Mouse (Mus musculus) liver, embryonic 13.5 days (tissue): Measurements from ENCODE around the gene Sez6. TPM values are rescaled to one million over a fixed set of nuclear protein-coding genes. Genes with fewer than 3 reads are reported as not detected.

ENCODE experiments used
- ATAC-seq: fragments of 200-750 bp; cut with Nextera tagmentation; 2 replicates; pipeline ENCODE4 v1.8.0; 2017; ENCODE audit warnings: low read depth, mild to moderate bottlenecking, moderate number of reproducible peaks, moderate library complexity
- DNase-seq: peaks from one replicate; pipeline ENCODE4 v3.0.0; 2022
- H3K27ac ChIP-seq: fragments of 300-500 bp; sonication (generic); 2 replicates; pipeline ENCODE4 v1.5.1; 2015; ENCODE audit warnings: moderate library complexity, mild to moderate bottlenecking, inconsistent platforms
- H3K27me3 ChIP-seq: fragments of 300-500 bp; sonication (generic); 2 replicates; pipeline ENCODE4 v1.6.1; 2015; ENCODE audit warnings: mild to moderate bottlenecking, inconsistent platforms
- H3K36me3 ChIP-seq: fragments of 300-500 bp; sonication (generic); 2 replicates; pipeline ENCODE4 v1.6.1; 2015; ENCODE audit warnings: mild to moderate bottlenecking, inconsistent platforms
- H3K4me1 ChIP-seq: fragments of 300-500 bp; sonication (generic); replicated peaks from 2 replicates; pipeline ENCODE4 v1.6.1; 2015; ENCODE audit warnings: inconsistent platforms
- H3K4me2 ChIP-seq: fragments of 300-500 bp; sonication (generic); 2 replicates; pipeline ENCODE4 v1.6.1; 2015; ENCODE audit warnings: inconsistent platforms, mild to moderate bottlenecking, moderate library complexity
- H3K4me3 ChIP-seq: fragments of 300-500 bp; sonication (generic); replicated peaks from 2 replicates; pipeline ENCODE4 v1.5.1; 2015; ENCODE audit warnings: mild to moderate bottlenecking, inconsistent platforms
- H3K9ac ChIP-seq: fragments of 300-500 bp; sonication (generic); 2 replicates; pipeline ENCODE4 v1.6.1; 2015; ENCODE audit warnings: mild to moderate bottlenecking, inconsistent platforms
- H3K9me3 ChIP-seq: fragments of 300-500 bp; sonication (generic); replicated peaks from 2 replicates; pipeline ENCODE4 v1.6.1; 2016; ENCODE audit warnings: inconsistent platforms
- WGBS: fragments of 180-500 bp; shearing (Covaris S2); methylation state at CpG from one replicate; pipeline ENCODE4 v1.1.7; 2015; ENCODE audit not compliant: insufficient replicate concordance; 5-methylcytosine and 5-hydroxymethylcytosine counted together
- polyA plus RNA-seq: library from polyadenylated mRNA; unstranded; fragments of >200 nt; fragmentation: Nextera tagmentation; extraction: Ambion mirVana; gene quantifications from 2 replicates; pipeline ENCODE4 v1.2.1, GENCODE M21; 2015

Gene Sez6
- polyA plus RNA-seq, 1 experiment from 2014 or later, result 0.20 TPM

DNA sequence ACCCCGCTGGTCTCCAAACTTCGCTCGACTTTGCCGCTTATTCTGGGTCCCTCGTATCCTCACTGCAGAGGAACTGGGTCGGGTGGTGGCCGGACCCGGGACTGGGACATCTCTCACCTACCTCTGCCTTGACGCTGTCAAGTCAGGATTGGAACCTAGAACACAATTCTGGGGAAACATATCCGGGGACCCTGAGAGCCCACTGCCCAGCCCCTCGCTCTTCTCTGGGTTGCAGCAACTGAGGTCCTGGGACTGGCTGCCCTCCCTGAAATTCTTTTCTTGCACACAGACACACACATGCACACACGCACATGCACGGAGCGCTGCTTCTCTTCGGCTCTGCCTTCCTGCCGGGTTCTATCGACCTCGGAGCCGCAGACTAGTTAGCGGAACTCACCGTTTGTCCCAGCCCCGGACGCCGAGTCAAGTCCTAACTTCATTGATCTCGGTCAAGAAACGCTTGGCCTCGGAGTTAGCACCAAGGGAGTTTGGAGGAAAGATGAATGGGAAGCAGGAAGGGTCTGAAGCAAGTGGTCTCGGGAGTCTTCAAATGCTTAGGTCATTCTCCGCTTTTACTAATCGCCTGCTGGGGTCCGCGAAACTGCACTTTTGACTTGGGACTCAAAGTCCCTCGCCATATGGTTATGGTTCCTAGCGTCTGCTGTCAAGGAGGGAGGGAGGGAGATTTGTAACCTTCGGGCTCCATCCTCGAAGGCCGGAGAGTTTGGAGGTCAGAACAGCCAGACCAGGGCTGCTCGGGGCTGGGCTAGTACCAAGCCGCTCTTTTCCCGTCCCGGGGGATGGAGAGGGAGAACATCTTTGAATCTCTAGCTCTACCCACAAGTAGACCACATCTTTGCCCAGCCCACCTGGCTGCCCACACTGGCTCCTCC is 1.2 kb downstream of the Sez6 start:
- H3K4me2 ChIP-seq, result peak overlapping the region; percentile 71
- peaks cover 11% of the 10 kb centered on the region for H3K4me1 ChIP-seq
- 3% methylated on average over 41 of the region's 41 CpGs for WGBS
- H3K36me3 ChIP-seq, result no peaks in the 10 kb centered on the region
- ATAC-seq (no peak), DNase-seq (no peak)
- H3K27me3 ChIP-seq, result peaks cover 95% of the 10 kb centered on the region
- H3K27ac ChIP-seq, result no peak overlapping the region
- no peaks in the 10 kb centered on the region for H3K9me3 ChIP-seq
- no peak overlapping the region for H3K9ac ChIP-seq
- H3K4me3 ChIP-seq, result peak overlapping the region; percentile 53

GRCm38 (mm10) chr11:77932576-77932975 is 2.0 kb downstream of the Sez6 start:
- no peak overlapping the region for H3K27ac ChIP-seq
- ATAC-seq (no peak), DNase-seq (no peak)
- 20% methylated on average over 5 of the region's 5 CpGs for WGBS
- H3K9ac ChIP-seq, result no peak overlapping the region
- H3K4me3 ChIP-seq, result no peak overlapping the region
- H3K27me3 ChIP-seq, result peaks cover 97% of the 10 kb centered on the region
- no peak overlapping the region for H3K4me2 ChIP-seq
- no peaks in the 10 kb centered on the region for H3K9me3 ChIP-seq
- H3K36me3 ChIP-seq, result no peaks in the 10 kb centered on the region
- H3K4me1 ChIP-seq, result peaks cover 11% of the 10 kb centered on the region

DNA sequence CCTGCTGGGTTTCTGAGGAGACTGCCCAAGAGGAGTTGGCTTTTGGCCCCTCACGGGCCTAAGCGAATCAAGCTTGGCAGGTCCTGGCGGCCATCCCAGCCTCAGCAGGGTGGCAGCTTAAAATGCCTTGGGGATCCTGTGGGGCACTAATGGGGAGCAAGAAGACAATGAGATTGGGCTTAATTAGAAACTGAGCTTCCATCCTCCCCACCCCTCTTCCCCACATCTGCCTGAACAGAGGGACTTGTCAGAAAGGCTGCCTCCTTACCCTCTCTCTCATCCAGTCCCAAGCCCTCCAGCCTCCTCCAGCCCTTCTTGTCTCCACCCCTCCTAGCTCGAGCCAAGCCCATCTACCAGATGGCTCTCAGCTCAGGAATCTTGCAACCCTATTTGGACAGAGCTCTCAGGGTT is 3.5 kb downstream of the Sez6 start:
- Histone ChIP-seq H3K27ac (no peak overlapping the region), H3K36me3 (no peaks in the 10 kb centered on the region), H3K4me2 (no peak overlapping the region), H3K27me3 (peaks cover 97% of the 10 kb centered on the region), H3K9ac (no peak overlapping the region), H3K4me3 (no peak overlapping the region), H3K4me1 (peaks cover 11% of the 10 kb centered on the region), H3K9me3 (no peaks in the 10 kb centered on the region)
- DNase-seq (no peak), ATAC-seq (no peak)
- WGBS, result 6% methylated on average over 4 of the region's 4 CpGs

- no peak for ATAC-seq
- Histone ChIP-seq H3K36me3 (no peaks in the 10 kb centered on the region), H3K27me3 (peaks cover 97% of the 10 kb centered on the region), H3K9me3 (no peaks in the 10 kb centered on the region), H3K4me1 (peaks cover 11% of the 10 kb centered on the region), H3K4me3 (no peak overlapping the region), H3K9ac (no peak overlapping the region), H3K27ac (no peak overlapping the region), H3K4me2 (no peak overlapping the region)
- DNase-seq, result no peak
- 40% methylated on average over 5 of the region's 5 CpGs for WGBS
These were observed 4.1 kb downstream of the Sez6 start for GRCm38 (mm10) chr11:77934568-77935311.

DNA sequence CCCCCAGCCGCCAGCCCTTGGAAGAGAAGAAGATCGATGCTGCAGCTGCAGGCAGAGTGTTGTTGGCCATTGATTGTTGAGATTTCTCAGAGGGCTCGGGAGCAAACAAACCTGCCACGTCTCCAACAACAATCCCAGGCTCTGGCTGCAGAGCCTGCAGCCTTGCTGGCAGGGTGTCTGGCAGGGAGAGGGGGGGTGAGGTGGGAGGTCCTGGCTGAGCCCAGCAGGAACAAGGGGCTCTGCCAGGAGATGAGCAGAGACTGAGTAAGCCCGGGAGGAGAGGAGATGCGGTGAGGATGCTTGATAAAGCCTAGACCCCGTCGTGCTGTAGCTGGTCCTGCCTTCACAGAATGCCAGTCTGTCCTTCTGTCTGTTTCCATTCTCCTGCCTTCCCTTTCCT is 6.2 kb downstream of the Sez6 start:
- no peak for ATAC-seq
- no peak overlapping the region for H3K4me2 ChIP-seq
- H3K9me3 ChIP-seq, result no peaks in the 10 kb centered on the region
- no peak overlapping the region for H3K9ac ChIP-seq
- H3K27me3 ChIP-seq, result peaks cover 94% of the 10 kb centered on the region
- H3K4me1 ChIP-seq, result 0 out of 2 replicates have a peak, but pooled peaks cover under 1% of the 10 kb centered on the region
- H3K4me3 ChIP-seq, result no peak overlapping the region
- no peak for DNase-seq
- no peaks in the 10 kb centered on the region for H3K36me3 ChIP-seq
- WGBS, result 9% methylated on average over 8 of the region's 8 CpGs
- H3K27ac ChIP-seq, result no peak overlapping the region

GRCm38 (mm10) chr11:77937649-77938410 is 7.2 kb downstream of the Sez6 start:
- peaks cover 91% of the 10 kb centered on the region for H3K27me3 ChIP-seq
- ATAC-seq (no peak), DNase-seq (no peak)
- H3K36me3 ChIP-seq, result no peaks in the 10 kb centered on the region
- H3K4me2 ChIP-seq, result no peak overlapping the region
- no peak overlapping the region for H3K27ac ChIP-seq
- H3K9ac ChIP-seq, result no peak overlapping the region
- no peaks in the 10 kb centered on the region for H3K9me3 ChIP-seq
- no peaks in the 10 kb centered on the region for H3K4me1 ChIP-seq
- no peak overlapping the region for H3K4me3 ChIP-seq
- 12% methylated on average over 4 of the region's 4 CpGs for WGBS

DNA sequence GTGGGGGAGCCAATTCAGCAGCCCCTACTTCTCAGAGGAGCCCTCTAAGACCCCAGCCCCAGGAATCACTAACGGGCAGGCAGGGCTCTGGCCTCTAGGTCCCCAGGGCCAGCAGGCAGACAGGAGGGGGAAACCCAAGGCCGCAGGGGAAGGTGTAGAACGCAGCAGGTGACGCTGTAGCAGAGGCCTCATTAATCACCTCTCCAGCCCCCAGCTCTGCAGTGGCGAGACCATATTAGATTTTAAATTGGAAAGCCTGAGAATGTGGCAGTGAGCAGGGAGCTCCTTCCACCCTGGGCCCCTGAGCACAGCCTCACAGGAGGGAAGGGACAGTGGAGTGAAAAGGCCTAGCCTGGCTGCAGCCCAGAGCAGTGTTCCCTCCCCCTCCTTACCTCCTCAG is 11.6 kb downstream of the Sez6 start:
- 30% methylated on average over 5 of the region's 5 CpGs for WGBS

DNA sequence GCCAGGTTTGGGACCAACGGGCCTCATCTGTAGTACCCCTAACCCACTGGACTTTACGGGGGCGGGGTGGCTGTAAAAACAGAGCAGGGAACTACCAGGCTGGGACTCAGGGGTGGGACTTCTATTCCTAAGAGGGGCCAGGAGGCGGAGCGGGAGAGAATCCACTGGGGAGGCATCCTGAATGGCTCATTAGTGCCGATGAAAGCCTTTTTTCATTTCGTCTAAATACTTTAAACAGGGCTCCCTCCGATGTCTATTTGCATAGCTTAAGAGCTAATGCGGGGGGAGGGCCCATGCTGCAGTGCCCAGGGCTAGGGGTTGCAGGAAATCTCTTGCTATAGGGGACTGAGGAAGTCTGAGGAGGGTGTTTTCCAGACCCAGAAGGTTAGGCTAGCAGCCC is 17.3 kb downstream of the Sez6 start:
- Histone ChIP-seq H3K4me2 (no peak overlapping the region), H3K9ac (no peak overlapping the region), H3K9me3 (no peaks in the 10 kb centered on the region), H3K27me3 (peaks cover 73% of the 10 kb centered on the region), H3K36me3 (no peaks in the 10 kb centered on the region), H3K4me3 (no peak overlapping the region), H3K4me1 (no peaks in the 10 kb centered on the region), H3K27ac (no peak overlapping the region)
- DNase-seq (no peak), ATAC-seq (no peak)
- whole genome bisulfite sequencing, result 12% methylated on average over 9 of the region's 9 CpGs

More for the DNA sequence above, 11.6 kb downstream of the Sez6 start:
- no peaks in the 10 kb centered on the region for H3K36me3 ChIP-seq
- no peak overlapping the region for H3K4me2 ChIP-seq
- no peaks in the 10 kb centered on the region for H3K4me1 ChIP-seq
- no peak overlapping the region for H3K9ac ChIP-seq
- no peaks in the 10 kb centered on the region for H3K9me3 ChIP-seq
- no peak for DNase-seq
- H3K27me3 ChIP-seq, result peaks cover 75% of the 10 kb centered on the region
- no peak for ATAC-seq
- H3K27ac ChIP-seq, result no peak overlapping the region
- H3K4me3 ChIP-seq, result no peak overlapping the region

GRCm38 (mm10) chr11:77950125-77950685 is 19.6 kb downstream of the Sez6 start:
- no peak overlapping the region for H3K4me2 ChIP-seq
- H3K9ac ChIP-seq, result no peak overlapping the region
- H3K4me1 ChIP-seq, result no peaks in the 10 kb centered on the region
- H3K27me3 ChIP-seq, result peaks cover 74% of the 10 kb centered on the region
- H3K27ac ChIP-seq, result no peak overlapping the region
- H3K4me3 ChIP-seq, result no peak overlapping the region
- no peaks in the 10 kb centered on the region for H3K9me3 ChIP-seq
- ATAC-seq (no peak), DNase-seq (no peak)
- WGBS, result 17% methylated on average over 12 of the region's 12 CpGs
- H3K36me3 ChIP-seq, result no peaks in the 10 kb centered on the region

DNA sequence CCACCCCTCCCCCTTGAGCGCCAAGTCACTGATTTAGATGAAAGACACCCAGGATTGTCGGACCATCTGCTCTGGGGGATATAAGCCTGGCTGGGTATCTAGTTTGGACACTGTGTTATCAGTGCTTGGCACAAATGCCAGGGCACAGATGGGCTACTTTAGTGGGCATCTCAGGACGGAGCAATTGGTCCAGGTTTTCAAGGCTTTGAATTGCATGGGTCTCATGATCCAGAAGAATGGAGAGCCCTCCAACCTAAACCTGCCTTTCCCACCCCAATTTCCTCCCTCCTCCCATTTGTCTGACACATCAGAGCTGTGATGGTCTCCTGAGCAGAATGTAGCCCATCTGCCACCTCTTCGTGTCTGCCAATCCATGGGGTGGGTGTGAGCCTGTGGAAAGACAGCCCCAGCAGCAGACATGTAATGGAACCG is 20.2 kb downstream of the Sez6 start:
- Histone ChIP-seq H3K27ac (no peak overlapping the region), H3K36me3 (no peaks in the 10 kb centered on the region), H3K4me3 (no peak overlapping the region), H3K9me3 (no peaks in the 10 kb centered on the region), H3K9ac (no peak overlapping the region), H3K27me3 (peaks cover 76% of the 10 kb centered on the region), H3K4me1 (no peaks in the 10 kb centered on the region), H3K4me2 (no peak overlapping the region)
- no peak for ATAC-seq
- no peak for DNase-seq
- 44% methylated on average over 5 of the region's 5 CpGs for WGBS

- Histone ChIP-seq H3K36me3 (no peaks in the 10 kb centered on the region), H3K9ac (no peak overlapping the region), H3K9me3 (no peaks in the 10 kb centered on the region), H3K27me3 (peaks cover 62% of the 10 kb centered on the region), H3K4me3 (no peak overlapping the region), H3K4me2 (no peak overlapping the region), H3K27ac (no peak overlapping the region), H3K4me1 (no peaks in the 10 kb centered on the region)
- ATAC-seq (no peak), DNase-seq (no peak)
- 31% methylated on average over 9 of the region's 9 CpGs for WGBS
These were observed 23.1 kb downstream of the Sez6 start for GRCm38 (mm10) chr11:77953671-77954070.
